Mouse (Mus musculus) B cell, adult 2 months (primary cell): ENCODE measurements around the gene Kbtbd12.
A peak's percentile ranks its signal among the peaks of the same experiment; 100 is the strongest.

Experiments
- DNase-seq, 2 experiments: peaks; one replicate each; pipeline ENCODE4 v3.0.0; 2022

The Kbtbd12 gene

DNA sequence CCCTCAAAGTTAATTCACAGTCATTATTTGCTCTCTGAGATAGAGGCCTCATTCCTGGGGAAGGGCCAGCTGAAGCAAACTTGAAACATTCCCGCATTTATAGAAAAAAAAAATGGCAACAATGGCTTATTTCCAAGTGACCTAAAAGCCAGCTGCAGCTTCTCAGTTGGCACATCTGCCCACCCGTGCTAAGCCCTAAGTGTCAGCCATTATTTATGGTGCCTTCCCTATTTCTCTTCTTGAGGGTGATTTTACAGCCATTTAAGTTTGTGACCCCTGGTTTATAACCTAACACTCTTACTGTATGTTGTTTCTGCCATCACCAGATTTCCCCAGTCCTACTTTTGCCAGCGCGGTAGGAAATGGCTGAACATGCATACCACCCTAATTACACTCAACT is 11.3 kb downstream of the Kbtbd12 start:
- no peak for DNase-seq

GRCm38 (mm10) chr6:88621816-88622481 is 15.8 kb downstream of the Kbtbd12 start:
- no peak for DNase-seq

DNA sequence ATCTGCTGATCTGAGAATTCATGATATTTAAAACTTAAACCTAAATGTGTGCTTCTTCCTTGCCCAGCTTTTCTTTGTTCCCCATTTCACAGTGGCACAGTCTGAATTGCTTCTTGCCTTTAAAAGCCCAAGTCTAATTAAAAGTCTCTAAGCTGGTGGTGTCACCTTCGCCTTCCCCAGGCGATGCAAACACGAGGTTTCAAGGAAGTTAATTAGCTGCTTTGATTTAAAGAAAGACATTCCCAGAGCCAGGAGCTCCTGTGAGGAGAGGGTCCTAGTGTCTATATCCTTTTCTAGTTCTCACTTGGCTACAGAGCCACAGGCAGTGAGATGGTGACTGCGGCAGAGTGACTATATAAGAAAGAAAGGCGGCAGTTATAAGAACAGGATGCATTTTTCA is 18.2 kb downstream of the Kbtbd12 start:
- no peak for DNase-seq

GRCm38 (mm10) chr6:88615352-88615751 is 22.4 kb downstream of the Kbtbd12 start:
- DNase-seq = no peak

- DNase-seq = no peak
Observed at GRCm38 (mm10) chr6:88606417-88606816, 31.3 kb downstream of the Kbtbd12 start.

DNA sequence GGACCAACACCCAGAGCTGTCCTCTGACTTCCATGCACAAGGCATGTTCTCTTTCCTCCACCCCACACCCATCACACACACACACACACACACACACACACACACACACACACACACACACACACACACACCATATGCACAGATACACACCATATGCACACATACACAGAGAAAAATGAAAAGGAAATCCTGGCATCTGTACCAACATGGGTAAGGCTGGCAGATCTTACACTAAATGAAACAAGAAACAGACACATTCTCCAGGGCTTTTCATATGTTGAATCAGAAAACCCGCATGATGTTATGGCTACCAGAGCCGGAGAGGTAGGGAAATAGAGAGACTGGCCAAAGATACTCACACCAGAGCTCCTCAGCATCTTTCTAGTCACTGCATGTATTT is 32.0 kb downstream of the Kbtbd12 start:
- no peak for DNase-seq

DNA sequence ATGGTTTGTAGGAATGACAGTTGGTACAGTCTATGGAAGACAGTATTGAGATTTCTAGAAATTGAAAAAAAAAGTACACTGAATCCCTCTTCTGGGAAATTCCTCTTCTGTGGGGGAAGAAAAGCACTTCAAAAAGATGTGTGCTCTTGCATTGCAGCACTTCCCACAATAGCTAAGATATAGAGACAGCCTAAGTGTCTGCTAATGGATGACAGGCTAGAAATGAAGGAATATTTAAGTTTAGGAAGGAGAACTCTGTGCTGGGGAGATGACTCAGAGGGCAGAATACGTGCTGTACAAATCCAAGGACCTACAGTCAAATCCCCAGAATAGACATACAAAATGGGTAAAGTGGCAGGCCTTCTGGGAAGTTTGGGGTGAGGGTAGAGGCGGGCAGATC is 32.5 kb downstream of the Kbtbd12 start:
- DNase-seq = no peak

- no peak for DNase-seq
Observed at GRCm38 (mm10) chr6:88596108-88596507, 41.6 kb downstream of the Kbtbd12 start.

- DNase-seq = no peak
Observed at GRCm38 (mm10) chr6:88592367-88592766, 45.4 kb downstream of the Kbtbd12 start.

- DNase-seq = no peak
Observed at GRCm38 (mm10) chr6:88590231-88590630, 47.5 kb downstream of the Kbtbd12 start.

GRCm38 (mm10) chr6:88589517-88589916 is 48.2 kb downstream of the Kbtbd12 start:
- DNase-seq = no peak

GRCm38 (mm10) chr6:88588581-88589256 is 49.0 kb downstream of the Kbtbd12 start:
- no peak for DNase-seq

- no peak for DNase-seq
Observed at GRCm38 (mm10) chr6:88587091-88587490, 50.7 kb downstream of the Kbtbd12 start.

- DNase-seq = no peak
Observed at GRCm38 (mm10) chr6:88583950-88584349, 53.8 kb downstream of the Kbtbd12 start.

- no peak for DNase-seq
Observed at GRCm38 (mm10) chr6:88576495-88576894, 61.3 kb downstream of the Kbtbd12 start.

- DNase-seq = no peak
Observed at GRCm38 (mm10) chr6:88566676-88567075, 71.1 kb downstream of the Kbtbd12 start.

- no peak for DNase-seq
Observed at GRCm38 (mm10) chr6:88565033-88565432, 72.7 kb downstream of the Kbtbd12 start.

GRCm38 (mm10) chr6:88560156-88560555 is 77.6 kb downstream of the Kbtbd12 start:
- no peak for DNase-seq

DNA sequence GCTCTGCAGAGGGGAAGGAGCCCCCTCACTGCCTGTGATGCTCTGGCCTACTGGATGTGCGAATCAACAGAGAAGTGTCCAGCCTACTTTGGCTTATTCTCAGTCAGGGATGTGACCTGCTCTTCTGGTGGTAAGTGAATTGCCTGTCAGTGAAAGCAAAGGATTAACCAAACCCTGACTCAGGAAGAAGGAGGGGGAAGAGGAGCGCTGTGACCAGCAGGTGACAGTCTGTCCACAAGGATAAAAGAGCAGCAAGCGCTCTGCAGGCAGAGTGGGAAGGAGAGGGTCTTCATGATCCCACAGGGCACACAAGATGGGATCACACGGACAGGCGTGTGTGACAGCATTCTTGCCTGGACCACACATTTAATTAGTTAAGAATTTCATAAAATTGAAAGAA is 78.1 kb downstream of the Kbtbd12 start:
- no peak for DNase-seq

- no peak for DNase-seq
Observed at GRCm38 (mm10) chr6:88558076-88558475, 79.7 kb downstream of the Kbtbd12 start.

GRCm38 (mm10) chr6:88557548-88557947 is 80.2 kb downstream of the Kbtbd12 start:
- DNase-seq = no peak

- no peak for DNase-seq
Observed at GRCm38 (mm10) chr6:88549916-88550315, 87.8 kb downstream of the Kbtbd12 start.

- peak; percentile 74 to 77 for DNase-seq
Observed at GRCm38 (mm10) chr6:88549137-88549814, 88.5 kb downstream of the Kbtbd12 start.

DNA sequence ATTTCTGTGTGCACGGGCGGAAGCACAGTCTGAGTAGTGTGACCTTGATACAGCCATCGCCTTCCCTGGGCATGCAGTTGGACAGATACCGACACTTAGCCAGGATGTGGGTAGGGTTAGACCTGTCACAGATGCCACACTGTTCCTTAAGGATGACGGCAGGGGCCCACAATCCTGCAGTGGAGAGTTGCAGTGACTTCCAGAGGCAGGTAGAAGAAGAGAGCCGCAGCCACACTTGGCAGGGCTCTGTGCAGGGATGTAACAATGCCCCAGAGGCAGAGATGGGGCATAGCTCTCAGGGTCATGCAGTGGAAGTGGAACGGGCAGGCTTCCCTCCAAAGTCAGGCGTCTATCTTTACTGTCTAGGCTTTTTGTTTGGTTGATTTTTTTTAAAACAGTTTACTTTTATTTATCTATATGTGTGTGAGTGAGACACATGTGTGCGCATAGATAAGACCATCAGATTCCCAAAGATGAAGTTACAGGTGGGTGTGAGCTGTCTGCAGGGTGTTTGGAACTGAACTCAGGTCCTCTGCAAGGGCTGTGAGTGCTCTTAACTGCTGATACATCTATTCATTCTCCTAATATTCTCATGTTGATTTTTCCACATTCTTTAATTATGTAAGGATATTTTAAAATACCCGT is 89.2 kb downstream of the Kbtbd12 start:
- no peak for DNase-seq
